Mouse (Mus musculus) liver, adult 2 months (tissue): Measurements from ENCODE around the gene Scyl2. TPM values are rescaled to one million over a fixed set of nuclear protein-coding genes. Genes with fewer than 3 reads are reported as not detected.

Experiments used
- DNase-seq: peaks from one replicate; pipeline ENCODE4 v3.0.0-alpha.2; 2011; ENCODE audit warnings: low read depth, low spot score; ENCODE audit errors: extremely low read depth
- H3K27ac ChIP-seq: fragments of 200-500 bp; replicated peaks from 2 replicates; pipeline ENCODE4 v1.5.1; 2012; ENCODE audit warnings: low read depth, mild to moderate bottlenecking, control low read depth, inconsistent platforms, low read length; ENCODE audit not compliant: insufficient read depth
- H3K27me3 ChIP-seq: fragments of 200-500 bp; 2 replicates; pipeline ENCODE4 v1.6.1; 2012; ENCODE audit warnings: mild to moderate bottlenecking, moderate library complexity, low read length, inconsistent platforms; ENCODE audit not compliant: control insufficient read depth, insufficient read depth
- H3K36me3 ChIP-seq: fragments of 200-500 bp; 2 replicates; pipeline ENCODE4 v1.6.1; 2012; ENCODE audit warnings: low read length, inconsistent platforms; ENCODE audit not compliant: control insufficient read depth, insufficient read depth
- H3K4me1 ChIP-seq: fragments of 200-500 bp; 2 replicates; pipeline ENCODE4 v1.6.1; 2011; ENCODE audit warnings: low read length; ENCODE audit not compliant: control insufficient read depth, insufficient read depth
- H3K4me3 ChIP-seq: fragments of 200-500 bp; 2 replicates; pipeline ENCODE4 v1.5.1; 2011; ENCODE audit warnings: low read depth, mild to moderate bottlenecking, control low read depth, low read length, moderate library complexity; ENCODE audit not compliant: insufficient read depth
- H3K79me2 ChIP-seq: fragments of 200-500 bp; 2 replicates; pipeline ENCODE4 v1.6.1; 2012; ENCODE audit warnings: inconsistent platforms, mild to moderate bottlenecking, low read length, moderate library complexity; ENCODE audit not compliant: control insufficient read depth, insufficient read depth
- H3K9ac ChIP-seq: fragments of 200-500 bp; 2 replicates; pipeline ENCODE4 v1.6.1; 2012; ENCODE audit warnings: low read depth, mild to moderate bottlenecking, control low read depth, inconsistent platforms, low read length
- CTCF ChIP-seq: fragments of 200-500 bp; IDR thresholded peaks from 2 replicates; pipeline ENCODE4 v1.5.1; 2011; ENCODE audit warnings: low read depth, low read length, control low read depth
- POLR2A ChIP-seq: fragments of 200-500 bp; IDR thresholded peaks from 2 replicates; pipeline ENCODE4 v1.6.1; 2011; ENCODE audit warnings: low read length, control low read depth; ENCODE audit not compliant: insufficient read depth; ENCODE audit errors: extremely low read depth
- WGBS: fragments of 180-500 bp; shearing (Covaris S2); methylation state at CpG from one replicate; pipeline ENCODE4 v1.1.7; 2018; 5-methylcytosine and 5-hydroxymethylcytosine counted together
- polyA plus RNA-seq: library from polyadenylated mRNA; depleted of rRNA; stranded (reverse); fragments of >200 nt; gene quantifications from 2 replicates; pipeline ENCODE4 v1.2.3, GENCODE M21; 2012
- total RNA-seq: library from RNA; depleted of rRNA; stranded (reverse); fragments of >200 nt; gene quantifications from 2 replicates; pipeline ENCODE4 v1.2.3, GENCODE M21; 2014

Scyl2 gene
- total and polyA plus RNA-seq, 2 experiments: 11.3 to 18.4 TPM

DNA sequence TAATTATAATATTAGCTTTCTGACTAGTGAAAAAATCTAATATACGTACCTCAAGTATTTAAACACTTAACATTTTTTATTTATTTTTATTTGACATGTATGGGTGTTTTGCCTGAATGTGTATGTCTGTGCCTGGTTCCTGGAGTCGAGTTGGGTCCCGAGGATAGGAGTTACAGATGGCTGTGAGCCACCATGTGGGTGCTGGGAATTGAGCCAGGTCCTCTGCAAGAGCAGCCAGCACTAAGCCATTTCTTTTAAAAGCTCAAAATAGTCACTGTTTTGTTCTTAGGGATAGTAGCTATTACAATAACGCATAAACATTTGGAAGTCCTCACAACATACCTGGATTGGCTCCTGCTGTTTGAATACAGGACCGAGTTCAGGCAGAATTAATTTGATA lies 29.7 kb downstream of the Scyl2 start:
- 57% methylated on average over 5 of the region's 5 CpGs for WGBS
- Histone ChIP-seq H3K79me2 (no peaks in the 10 kb centered on the region), H3K4me1 (peaks cover 5% of the 10 kb centered on the region; the same call in 1 of the 2 replicates), H3K27me3 (no peaks in the 10 kb centered on the region), H3K9ac (no peak overlapping the region), H3K27ac (no peak overlapping the region), H3K36me3 (peaks cover 48% of the 10 kb centered on the region), H3K4me3 (no peak overlapping the region)
- TF ChIP-seq CTCF: no peak
- TF ChIP-seq POLR2A: no peak
- peak; percentile 33 for DNase-seq

DNA sequence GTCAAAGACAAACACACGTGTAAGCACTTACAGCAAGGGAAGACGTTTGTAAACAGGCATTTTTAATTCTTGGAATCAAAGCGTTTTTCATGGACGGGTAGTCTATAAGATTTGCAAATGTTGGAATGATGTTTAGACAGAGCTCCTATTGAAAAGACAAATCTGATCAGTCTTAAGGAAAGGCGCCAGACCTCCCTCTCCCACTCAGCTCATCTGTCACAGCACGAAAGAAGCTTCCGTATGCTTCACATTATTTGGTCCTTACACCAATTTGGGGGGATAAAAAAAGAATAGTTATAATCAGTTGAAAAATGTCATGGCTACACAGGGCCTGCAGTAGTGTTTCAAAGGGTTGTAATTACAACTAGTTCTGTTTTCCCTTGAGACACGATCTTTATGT lies 33.2 kb downstream of the Scyl2 start:
- peaks cover 51% of the 10 kb centered on the region for H3K36me3 ChIP-seq
- H3K27ac ChIP-seq: no peak overlapping the region
- H3K9ac ChIP-seq: no peak overlapping the region
- no peaks in the 10 kb centered on the region for H3K27me3 ChIP-seq
- H3K79me2 ChIP-seq: no peaks in the 10 kb centered on the region
- peaks cover 5% of the 10 kb centered on the region; the same call in 1 of the 2 replicates for H3K4me1 ChIP-seq
- TF ChIP-seq POLR2A: no peak
- TF ChIP-seq CTCF: no peak
- DNase-seq: no peak
- H3K4me3 ChIP-seq: no peak overlapping the region
- WGBS: 92% methylated on average over 8 of the region's 8 CpGs

GRCm38 (mm10) chr10:89651691-89652090 lies 34.4 kb downstream of the Scyl2 start:
- no peak for TF ChIP-seq CTCF
- TF ChIP-seq POLR2A: no peak
- 30% methylated on average over 1 of the region's 1 CpGs for WGBS
- H3K4me3 ChIP-seq: no peak overlapping the region
- H3K27ac ChIP-seq: no peak overlapping the region
- DNase-seq: peak; percentile 76
- peaks cover 43% of the 10 kb centered on the region for H3K36me3 ChIP-seq
- no peak overlapping the region for H3K9ac ChIP-seq
- H3K4me1 ChIP-seq: peaks cover 14% of the 10 kb centered on the region
- no peaks in the 10 kb centered on the region for H3K27me3 ChIP-seq
- H3K79me2 ChIP-seq: no peaks in the 10 kb centered on the region

DNA sequence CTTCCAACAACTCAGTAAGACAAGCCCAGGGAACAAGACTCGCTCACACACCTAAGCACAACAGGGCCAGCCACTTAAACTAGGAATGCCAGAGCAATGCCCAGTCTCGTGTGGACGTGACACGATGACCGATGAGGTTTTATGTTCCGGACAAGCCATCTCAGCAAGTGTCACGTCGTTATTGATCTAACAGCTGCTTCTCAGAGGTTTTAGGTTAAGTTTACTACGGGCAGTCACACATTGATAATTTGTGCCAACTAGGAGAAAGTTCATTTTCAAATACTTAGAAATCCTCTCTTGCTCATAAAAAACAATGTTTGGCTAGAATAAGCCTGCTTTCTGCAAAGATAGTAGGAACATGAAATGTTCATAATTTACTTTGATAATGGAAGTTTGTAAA lies 39.2 kb downstream of the Scyl2 start:
- Histone ChIP-seq H3K36me3 (peaks cover 37% of the 10 kb centered on the region), H3K79me2 (no peaks in the 10 kb centered on the region), H3K27me3 (no peaks in the 10 kb centered on the region), H3K9ac (no peak overlapping the region), H3K27ac (no peak overlapping the region; the same call in 1 of the 2 replicates), H3K4me3 (no peak overlapping the region), H3K4me1 (peaks cover 16% of the 10 kb centered on the region)
- peak; percentile 83 for DNase-seq
- TF ChIP-seq POLR2A: no peak
- TF ChIP-seq CTCF: no peak
- WGBS: 31% methylated on average over 9 of the region's 9 CpGs

DNA sequence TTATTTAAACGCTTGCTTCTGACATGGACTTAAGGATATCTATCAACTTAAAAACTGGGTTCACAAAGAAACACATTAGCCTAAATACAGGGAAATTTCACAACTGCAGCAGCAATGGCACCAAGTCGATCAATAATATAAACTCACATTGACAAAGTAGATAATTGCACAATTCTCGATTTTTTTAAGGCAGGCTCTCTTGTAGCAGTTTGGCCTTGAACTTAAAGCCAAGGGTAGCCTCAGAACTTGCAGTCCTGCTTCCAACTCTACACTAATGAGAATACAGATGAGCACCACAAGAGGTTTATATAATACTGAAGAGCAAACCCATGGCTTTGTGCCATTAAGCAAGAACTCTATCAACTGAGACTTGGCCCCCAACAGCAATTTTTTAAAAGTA lies 49.1 kb downstream of the Scyl2 start:
- H3K4me3 ChIP-seq: no peak overlapping the region

GRCm38 (mm10) chr10:89635018-89635417 lies 51.1 kb downstream of the Scyl2 start:
- Histone ChIP-seq H3K27ac (peak overlapping the region; percentile 100), H3K36me3 (peaks cover 2% of the 10 kb centered on the region; the same call in 1 of the 2 replicates), H3K79me2 (peaks cover 4% of the 10 kb centered on the region; the same call in 1 of the 2 replicates), H3K4me3 (no peak overlapping the region), H3K9ac (peak overlapping the region; percentile 37), H3K27me3 (no peaks in the 10 kb centered on the region), H3K4me1 (peaks cover 40% of the 10 kb centered on the region)
- DNase-seq: peak; percentile 89
- TF ChIP-seq POLR2A (no peak), CTCF (peak; percentile 80)
- WGBS: 44% methylated on average over 5 of the region's 5 CpGs

More for the DNA sequence above, 49.1 kb downstream of the Scyl2 start:
- H3K27me3 ChIP-seq: no peaks in the 10 kb centered on the region
- 17% methylated on average over 3 of the region's 3 CpGs for WGBS
- H3K36me3 ChIP-seq: peaks cover 17% of the 10 kb centered on the region
- no peak overlapping the region for H3K9ac ChIP-seq
- no peak for TF ChIP-seq POLR2A
- TF ChIP-seq CTCF: no peak
- H3K27ac ChIP-seq: peak overlapping the region; percentile 99
- peaks cover 32% of the 10 kb centered on the region for H3K4me1 ChIP-seq
- no peaks in the 10 kb centered on the region for H3K79me2 ChIP-seq
- DNase-seq: peak; percentile 95
